Mouse (Mus musculus): Measurements from ENCODE around the gene Prpsap2. TPM values are rescaled to one million over a fixed set of nuclear protein-coding genes. Genes with fewer than 3 reads are reported as not detected.
"Not testable (repeated sequence)": the region's sequence is repeated elsewhere in the genome, so short reads cannot be mapped to it uniquely, and the experiment has no call there.

Prpsap2 gene
- 10 to 100 TPM; 48.4 to 49.9 TPM for total RNA-seq (2021)

DNA sequence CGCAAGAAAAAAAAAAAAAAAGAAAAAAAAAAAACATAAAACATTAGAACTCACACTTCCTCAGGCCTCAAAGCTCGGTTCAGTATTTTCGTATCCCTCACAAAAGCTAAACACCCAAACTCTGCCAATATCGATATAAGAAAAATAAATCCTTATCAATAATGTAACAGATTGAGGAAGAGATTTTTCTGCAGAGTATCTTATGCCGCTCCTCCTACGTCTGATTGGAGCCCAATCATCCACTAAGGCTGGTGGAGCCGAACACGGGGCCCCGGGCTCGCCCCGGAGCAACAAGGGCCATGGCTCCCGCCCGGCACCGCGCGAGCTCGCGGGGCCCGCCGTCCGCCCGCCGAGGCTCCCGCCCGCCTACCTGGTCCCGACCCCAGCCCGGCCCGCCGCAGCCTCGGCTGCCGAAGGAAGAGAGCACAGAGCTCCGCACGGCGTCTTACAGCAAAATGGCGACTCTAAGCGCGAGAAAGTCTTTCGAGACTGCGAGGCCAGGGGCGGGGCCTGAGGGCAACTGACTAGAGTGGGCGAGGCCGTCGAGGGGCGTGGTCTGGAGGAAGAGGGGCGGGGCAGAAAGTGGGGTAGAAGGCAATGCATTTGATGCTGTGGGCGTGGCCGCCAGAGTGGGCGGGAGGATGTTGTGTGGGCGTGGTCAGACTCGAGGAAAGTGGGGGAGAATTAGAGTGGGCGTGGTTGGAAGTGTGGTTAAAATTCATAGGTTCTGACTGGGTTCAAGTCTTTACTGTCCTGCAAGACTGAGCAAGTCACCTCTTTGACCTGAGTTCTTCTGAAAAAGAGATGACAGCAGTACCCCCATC is at the start of gene Prpsap2:
TSS of gene Prpsap2 (minus strand) at position 505 of the 824 bp plus-strand sequence.
- DNase-seq, result peak; percentile 96 to 97

DNA sequence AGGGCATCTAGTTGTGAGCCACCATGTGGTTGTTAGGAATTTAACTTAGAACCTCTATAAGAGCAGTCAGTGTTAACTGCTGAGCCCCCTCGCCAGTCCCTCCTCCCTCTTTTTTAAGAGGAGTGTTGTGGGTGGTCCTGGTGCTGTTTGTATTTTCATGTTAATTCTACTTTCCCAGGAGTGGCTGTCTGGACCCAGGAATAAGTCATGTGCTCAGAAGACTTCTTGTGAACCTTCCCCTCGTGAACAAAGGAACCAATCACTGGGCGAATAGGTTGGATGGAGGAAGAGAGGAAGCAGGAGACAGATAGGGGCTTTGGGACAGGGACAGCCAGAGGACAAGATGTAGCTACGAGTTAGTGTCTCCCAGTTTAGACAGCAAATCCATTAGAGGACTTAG is 47.9 kb upstream of the Prpsap2 start:
- no peak for DNase-seq

DNA sequence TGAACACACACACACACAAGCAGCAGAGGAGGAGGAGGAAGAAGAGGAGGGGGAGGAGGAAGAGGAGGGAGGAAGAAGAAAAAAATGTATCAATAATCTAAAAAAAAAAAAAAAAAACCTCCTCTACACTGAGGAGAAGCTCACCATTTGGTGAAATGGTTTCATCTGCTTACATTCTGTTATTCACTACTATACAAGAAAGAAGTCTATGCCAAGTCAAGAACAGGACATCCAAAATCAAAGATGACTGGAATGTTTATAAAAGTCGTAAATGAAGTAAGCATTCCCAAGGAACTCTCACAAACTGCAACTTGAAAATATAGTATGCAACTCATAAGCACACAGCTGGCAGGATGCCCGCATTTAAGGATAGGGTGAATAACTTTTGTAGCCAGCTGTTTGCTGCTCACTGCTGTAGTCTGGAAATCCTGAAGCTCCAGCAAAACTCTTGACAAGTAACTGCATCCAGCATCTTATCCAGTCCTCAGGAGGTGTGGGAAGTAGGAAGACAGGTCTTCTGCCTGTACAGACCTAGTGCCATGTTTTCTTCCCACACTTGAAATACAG is 46.7 kb upstream of the Prpsap2 start:
- DNase-seq, result no peak

DNA sequence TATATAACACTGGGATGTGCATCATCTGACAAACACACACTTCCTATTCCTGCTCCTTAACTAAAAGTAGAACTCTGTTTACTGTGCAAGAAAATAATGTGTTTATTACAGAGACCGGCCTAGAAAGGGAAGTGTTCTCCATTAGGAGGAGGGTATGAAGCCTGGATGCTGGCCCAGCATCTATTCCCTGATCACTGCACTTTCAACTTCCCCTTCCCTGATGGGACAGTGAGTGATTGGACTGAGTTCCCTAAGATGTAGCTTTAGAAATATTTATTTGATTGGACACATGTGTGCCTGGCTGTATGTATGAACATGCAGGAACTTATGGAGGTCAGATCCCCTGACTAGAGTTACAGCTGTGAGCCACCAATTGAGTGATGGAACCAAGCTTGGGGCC is 31.6 kb upstream of the Prpsap2 start:
- no peak for DNase-seq

GRCm38 (mm10) chr11:61788550-61788949 is 26.7 kb upstream of the Prpsap2 start:
- DNase-seq, result no peak

DNA sequence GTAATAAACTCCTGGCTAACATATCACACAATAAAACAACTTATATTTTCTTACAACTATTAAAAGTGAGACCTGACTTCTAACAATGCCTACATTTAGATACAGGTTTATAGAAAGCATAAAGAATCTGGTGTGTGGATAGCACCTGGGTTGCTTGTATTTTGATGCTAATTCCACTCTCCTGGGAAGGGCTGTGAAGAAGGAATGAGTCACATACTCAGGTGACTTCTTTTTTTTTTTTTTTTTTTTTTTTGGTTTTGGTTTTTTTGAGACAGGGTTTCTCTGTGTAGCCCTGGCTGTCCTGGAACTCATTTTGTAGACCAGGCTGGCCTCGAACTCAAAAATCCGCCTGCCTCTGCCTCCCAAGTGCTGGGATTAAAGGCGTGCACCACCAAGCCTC is 20.6 kb upstream of the Prpsap2 start:
- DNase-seq, result not testable (repeated sequence)

GRCm38 (mm10) chr11:61774551-61775149 is 12.8 kb upstream of the Prpsap2 start:
- peak in 1 of 2 experiments; percentile 44 for DNase-seq

GRCm38 (mm10) chr11:61760518-61760917 is 1.4 kb downstream of the Prpsap2 start:
- no peak for DNase-seq

DNA sequence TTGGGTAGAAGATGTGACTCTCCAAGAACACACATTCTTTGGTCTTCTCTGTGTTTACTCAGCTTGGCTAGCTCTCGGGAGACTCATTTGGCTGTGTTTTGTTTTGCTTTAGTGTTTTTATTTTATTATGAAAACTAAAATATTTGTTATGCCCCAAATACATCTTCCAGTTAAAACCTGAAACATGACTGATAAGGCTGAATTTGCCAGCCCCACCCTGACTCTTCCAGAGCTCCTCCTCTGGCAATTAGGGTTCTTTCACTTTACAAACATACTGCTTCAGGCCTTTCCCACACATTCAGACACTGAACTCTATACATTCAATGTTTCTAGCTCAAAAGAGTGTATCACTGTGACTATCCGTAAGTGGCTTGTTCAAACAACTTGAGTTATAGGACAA is 4.7 kb downstream of the Prpsap2 start:
- no peak for DNase-seq

DNA sequence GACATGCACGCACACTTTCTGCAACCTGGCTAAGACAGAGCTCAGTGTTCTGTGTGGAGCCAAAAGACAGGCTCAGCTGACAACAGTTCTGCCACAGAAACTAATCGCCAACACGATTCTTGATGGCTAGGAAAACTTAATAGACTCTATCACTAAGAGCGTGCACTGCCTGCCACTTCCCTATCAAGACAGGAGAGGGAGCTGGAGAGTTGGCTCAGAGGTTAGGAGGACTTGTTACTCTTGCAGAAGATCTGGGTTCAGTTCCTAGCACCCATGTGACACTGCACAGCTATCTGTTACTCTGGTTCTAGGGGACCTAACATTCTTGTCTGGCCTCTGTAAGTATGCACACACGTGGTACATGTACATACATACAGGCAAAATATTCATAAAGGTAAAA is 10.3 kb downstream of the Prpsap2 start:
- no peak for DNase-seq

DNA sequence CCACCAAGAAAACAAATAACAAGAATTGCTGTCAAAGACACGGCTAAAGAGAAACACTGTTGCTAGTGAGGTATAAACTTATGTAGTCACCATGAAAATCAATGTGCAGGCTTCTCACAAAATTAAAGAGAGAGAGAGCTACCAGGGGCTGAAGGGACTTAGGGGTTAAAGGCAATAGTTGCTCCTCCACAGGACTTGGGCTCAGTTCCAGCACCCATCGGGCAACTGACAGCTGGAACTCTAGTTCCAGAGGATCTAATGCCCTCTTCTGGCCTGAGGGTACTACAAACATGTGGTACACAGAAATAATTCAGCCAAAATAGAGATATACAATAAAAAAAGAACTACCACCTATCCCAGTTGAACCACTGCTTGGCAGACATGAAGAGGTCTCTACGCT is 14.7 kb downstream of the Prpsap2 start:
- DNase-seq, result no peak

DNA sequence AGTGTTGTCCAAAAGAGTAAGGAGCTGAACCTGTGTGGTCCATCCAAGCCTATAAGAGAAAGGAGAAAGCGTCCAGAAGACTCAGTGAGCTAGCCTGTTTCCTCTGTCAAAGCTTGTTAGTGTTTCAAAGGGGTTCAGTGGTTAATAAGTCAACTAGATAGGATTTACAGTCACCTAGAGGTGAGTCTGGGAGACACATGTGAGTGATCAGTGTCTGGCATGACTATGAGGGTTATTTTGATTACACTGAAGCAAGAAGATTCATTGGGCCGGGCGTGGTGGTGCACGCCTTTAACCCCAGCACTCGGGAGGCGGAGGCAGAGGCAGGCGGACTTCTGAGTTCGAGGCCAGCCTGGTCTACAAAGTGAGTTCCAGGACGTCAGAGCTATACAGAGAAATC is 16.1 kb downstream of the Prpsap2 start:
- DNase-seq, result no peak

DNA sequence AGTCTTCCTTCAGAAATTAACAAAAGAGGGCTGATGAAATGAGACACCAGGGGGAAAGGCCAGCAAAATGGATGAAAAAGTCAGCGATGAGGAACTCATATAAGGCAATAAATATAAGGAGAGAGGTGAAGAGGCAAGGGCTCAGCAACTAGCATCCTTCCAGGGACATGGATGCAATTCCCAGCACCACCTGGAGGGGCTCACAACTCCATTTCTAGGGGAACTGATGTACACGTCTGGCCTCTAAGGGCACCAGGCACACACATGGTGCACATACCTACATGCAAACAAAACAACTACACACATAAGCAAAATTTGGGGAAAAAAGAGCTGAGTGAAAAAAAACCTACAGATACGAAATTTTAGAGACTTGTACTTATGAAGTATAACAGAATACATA is 17.4 kb downstream of the Prpsap2 start:
- no peak for DNase-seq

DNA sequence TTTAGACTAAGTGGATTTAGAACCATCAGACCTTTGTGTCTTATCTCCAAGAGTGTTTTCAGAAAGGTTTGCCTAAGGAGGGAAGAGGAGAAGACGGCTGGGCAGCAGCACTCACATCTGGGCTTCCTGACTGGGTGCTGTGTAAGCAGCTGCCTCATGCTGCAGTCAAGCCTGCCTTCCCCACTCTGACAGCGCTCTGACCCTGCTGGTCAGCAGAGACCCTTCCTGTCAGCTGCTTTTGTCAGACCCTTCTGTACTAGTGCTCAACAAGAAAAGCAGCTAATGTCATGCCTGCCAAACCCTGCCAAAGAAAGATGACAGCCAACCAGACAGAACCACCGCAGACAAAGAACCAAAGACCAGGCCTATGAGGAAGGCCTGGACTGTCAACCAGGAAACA is 18.1 kb downstream of the Prpsap2 start:
- DNase-seq, result no peak

DNA sequence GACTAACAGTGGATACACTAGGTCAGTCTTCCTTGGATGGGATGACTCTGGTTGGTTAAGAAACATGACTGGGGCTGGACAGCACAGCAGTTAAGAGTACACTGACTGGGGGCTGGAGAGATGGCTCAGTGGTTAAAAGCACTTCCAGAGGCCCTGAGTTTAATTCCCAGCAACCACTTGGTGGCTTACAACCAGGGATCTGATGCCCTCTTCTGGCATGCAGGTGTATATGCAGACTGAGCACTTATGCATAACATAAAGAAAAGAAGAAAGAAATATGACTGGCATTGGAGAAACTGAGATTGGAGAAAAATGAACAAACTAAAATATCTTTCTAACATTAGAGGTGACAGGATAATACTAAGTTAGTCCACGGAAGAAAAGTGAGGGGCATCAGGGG is 21.4 kb downstream of the Prpsap2 start:
- no peak for DNase-seq

GRCm38 (mm10) chr11:61737290-61737689 is 24.6 kb downstream of the Prpsap2 start:
- DNase-seq, result no peak

GRCm38 (mm10) chr11:61732672-61733071 is 29.2 kb downstream of the Prpsap2 start:
- no peak for DNase-seq

GRCm38 (mm10) chr11:61728037-61728436 is 33.9 kb downstream of the Prpsap2 start:
- DNase-seq, result no peak

DNA sequence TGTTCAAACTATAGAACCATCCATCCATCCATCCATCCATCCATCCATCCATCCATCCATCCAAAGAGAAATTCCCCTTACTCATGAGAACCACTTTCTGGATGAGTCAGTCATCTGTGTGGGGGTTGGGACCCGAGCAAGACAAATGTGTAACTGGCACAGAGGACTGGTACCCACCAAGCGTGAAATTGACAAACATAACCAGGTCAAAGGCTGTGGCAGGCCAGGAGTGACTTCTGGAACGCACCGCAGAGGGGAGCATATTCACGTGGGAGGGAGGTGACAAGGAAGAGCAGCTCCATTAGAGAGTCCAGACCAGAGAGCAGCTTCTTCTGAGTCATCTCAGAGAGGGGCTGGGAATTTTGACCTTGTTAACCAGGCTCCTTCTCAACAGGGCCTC is 39.8 kb downstream of the Prpsap2 start:
- no peak for DNase-seq

- DNase-seq, result no peak
These were observed 41.3 kb downstream of the Prpsap2 start, which contains the start of gene Slc5a10 for GRCm38 (mm10) chr11:61720636-61721035. Gene Slc5a10 (minus strand): TSS chr11:61720826.

DNA sequence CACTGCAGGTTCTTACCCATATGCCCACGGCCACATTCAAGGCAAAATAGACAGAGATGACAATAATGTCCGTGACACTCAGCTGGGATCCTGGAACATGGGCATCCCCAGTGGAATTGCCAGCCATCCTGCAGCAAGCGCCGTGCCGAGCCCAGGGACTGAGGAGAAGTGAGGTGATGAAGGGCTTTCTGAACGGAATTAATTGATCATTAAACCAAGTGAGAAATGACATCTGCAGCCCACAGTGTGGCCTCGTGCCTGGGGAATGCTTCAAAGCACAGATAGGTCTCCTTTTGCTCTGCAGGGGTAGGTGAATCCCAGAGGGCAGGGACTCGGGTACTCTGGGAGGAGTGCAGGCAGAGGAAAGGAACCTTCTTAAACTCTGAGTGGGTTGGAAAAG is 42.1 kb downstream of the Prpsap2 start:
- no peak for DNase-seq

DNA sequence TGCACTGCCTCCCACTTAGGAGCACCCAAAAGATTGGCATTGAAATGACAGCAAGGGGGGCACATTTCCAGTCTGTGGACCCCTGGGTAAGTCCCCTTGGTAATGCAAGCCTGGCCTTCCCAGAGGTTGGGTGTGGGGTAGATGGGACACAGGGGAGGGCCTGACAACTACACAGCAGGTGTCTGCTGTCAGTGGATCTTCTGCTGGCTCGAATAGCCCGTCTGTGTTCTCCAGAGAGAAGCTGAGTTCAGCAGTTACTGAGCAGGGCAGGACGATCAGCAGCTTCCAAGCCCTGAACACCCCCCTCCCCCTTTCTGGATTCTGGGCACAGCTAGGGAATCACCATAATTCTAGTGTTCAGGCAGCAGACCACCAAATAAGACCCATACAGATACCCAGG is 42.5 kb downstream of the Prpsap2 start:
- DNase-seq, result no peak

DNA sequence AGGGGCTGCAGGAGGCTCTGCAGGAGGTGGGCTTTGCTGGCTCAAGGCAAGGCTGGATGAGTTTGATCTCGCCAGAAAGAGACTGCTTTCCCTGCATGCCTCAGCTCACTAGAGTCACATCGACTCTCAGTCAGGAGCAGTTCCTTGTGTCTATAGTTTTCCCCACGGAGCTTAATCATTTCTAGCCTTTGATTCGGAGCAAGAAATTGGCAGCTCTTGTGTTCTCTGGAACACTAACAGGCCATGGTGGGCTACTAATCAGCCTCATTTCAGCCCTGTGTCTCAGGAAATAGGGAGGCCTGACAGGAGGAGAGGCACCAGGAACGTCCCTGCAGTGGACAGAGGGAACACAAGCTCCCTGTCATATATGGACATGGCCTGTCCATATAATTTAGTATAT is 43.9 kb downstream of the Prpsap2 start:
- no peak for DNase-seq

DNA sequence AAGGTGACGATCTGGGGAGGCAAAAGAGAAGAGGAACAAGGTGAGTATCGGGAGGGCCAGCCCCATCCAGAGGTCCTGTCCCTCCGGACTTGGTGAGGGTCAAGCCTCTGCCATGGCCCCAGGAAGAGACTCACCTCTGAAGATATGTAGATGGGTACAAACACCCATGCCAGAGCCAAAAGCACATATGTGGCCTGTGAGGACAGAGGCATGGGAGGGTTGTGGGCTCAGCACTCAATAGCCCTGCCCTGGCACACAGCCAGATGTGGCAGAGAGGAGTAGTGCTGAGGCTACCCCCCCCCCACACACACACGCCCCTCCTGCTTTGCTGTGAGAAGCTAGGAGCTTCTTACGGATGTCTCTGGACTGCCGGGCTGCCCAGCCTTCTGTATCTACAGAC is 46.8 kb downstream of the Prpsap2 start:
- no peak for DNase-seq

Data from layer of hippocampus, postnatal 36 days (tissue).